Mouse (Mus musculus) CH12.LX (cell line): ENCODE data around the gene Fam19a2.

Experiments
- BHLHE40 ChIP-seq: IDR thresholded peaks from 2 replicates; pipeline ENCODE4 v1.6.1; 2011; ENCODE audit warnings: mild to moderate bottlenecking, low read depth, low read length, improper control_type of control experiment
- CHD2 ChIP-seq: IDR thresholded peaks from 2 replicates; pipeline ENCODE4 v1.6.1; 2011; ENCODE audit warnings: low read length, improper control_type of control experiment
- CTCF ChIP-seq, 2 experiments: IDR thresholded peaks in 1 of 2; conservative IDR thresholded peaks in 1 of 2; 2 replicates each; pipeline ENCODE4 v1.5.1; 2011 to 2012; ENCODE audit warnings: low read depth in 2 of 2, low read length in 2 of 2, improper control_type of control experiment in 1 of 2, inconsistent platforms in 1 of 2, mild to moderate bottlenecking in 1 of 2, moderate library complexity in 1 of 2
- MAZ ChIP-seq: IDR thresholded peaks from 2 replicates; pipeline ENCODE4 v1.6.1; 2012; ENCODE audit warnings: low read depth, mild to moderate bottlenecking, inconsistent platforms, low read length, improper control_type of control experiment, moderate library complexity
- ZMIZ1 ChIP-seq: IDR thresholded peaks from 2 replicates; pipeline ENCODE4 v1.6.1; 2012; ENCODE audit warnings: low read depth, mild to moderate bottlenecking, inconsistent platforms, low read length, improper control_type of control experiment
- ZNF384 ChIP-seq: IDR thresholded peaks from 2 replicates; pipeline ENCODE4 v1.6.1; 2012; ENCODE audit warnings: low read depth, low read length, improper control_type of control experiment, inconsistent platforms

- no peak for TF ChIP-seq ZNF384
- TF ChIP-seq ZMIZ1: no peak
- TF ChIP-seq CTCF (conservative IDR thresholded peaks at IDR 0.05 in 1 of 2, IDR thresholded peaks at IDR 0.05 in 1 of 2; ENCODE audit: low read depth in 2 of 2, low read length in 2 of 2): no peak
- no peak for TF ChIP-seq BHLHE40
- no peak for TF ChIP-seq CHD2
- no peak for TF ChIP-seq MAZ
These were observed 414.6 kb downstream of the Fam19a2 start for GRCm38 (mm10) chr10:123678284-123678864.
